Mouse (Mus musculus) adipose tissue, adult 10 weeks (tissue): ENCODE measurements around the gene Gm49355. TPM values are rescaled to one million over a fixed set of nuclear protein-coding genes. Genes with fewer than 3 reads are reported as not detected.

Experiments used
- polyA plus RNA-seq: library from polyadenylated mRNA; stranded (reverse); fragments of 350-450 nt; fragmentation: Illumina TruSeq; extraction: RNeasy Lipid Tissue Mini Kit (QIAGEN cat#74804); gene quantifications from one replicate; pipeline ENCODE4 v1.2.3, GENCODE M21; 2014; ENCODE audit warnings: low read depth, low replicate concordance

Gene Gm49355
- polyA plus RNA-seq: 0.55 TPM

DNA sequence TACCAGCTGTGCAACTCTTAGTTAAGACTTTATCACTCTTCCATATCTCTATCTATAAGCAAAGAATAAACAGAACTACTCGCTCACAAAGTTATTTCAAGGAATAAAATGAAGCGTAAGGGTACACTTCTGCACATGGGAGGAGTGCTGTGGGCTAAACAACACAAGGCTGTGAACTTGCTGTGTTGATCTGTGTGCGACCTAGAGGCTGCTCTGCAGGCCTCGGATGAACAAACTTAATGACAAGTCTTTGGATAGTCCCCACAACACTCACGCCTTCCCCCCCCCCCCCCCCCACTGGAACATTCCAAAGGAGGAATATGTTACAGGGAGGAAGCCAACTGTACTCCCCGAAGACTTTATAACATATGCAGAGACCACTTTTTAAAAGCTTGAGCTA lies at the start of gene Gm49355:
Gm49355 (plus strand) TSS at position 336 of the 400 bp plus-strand sequence.

DNA sequence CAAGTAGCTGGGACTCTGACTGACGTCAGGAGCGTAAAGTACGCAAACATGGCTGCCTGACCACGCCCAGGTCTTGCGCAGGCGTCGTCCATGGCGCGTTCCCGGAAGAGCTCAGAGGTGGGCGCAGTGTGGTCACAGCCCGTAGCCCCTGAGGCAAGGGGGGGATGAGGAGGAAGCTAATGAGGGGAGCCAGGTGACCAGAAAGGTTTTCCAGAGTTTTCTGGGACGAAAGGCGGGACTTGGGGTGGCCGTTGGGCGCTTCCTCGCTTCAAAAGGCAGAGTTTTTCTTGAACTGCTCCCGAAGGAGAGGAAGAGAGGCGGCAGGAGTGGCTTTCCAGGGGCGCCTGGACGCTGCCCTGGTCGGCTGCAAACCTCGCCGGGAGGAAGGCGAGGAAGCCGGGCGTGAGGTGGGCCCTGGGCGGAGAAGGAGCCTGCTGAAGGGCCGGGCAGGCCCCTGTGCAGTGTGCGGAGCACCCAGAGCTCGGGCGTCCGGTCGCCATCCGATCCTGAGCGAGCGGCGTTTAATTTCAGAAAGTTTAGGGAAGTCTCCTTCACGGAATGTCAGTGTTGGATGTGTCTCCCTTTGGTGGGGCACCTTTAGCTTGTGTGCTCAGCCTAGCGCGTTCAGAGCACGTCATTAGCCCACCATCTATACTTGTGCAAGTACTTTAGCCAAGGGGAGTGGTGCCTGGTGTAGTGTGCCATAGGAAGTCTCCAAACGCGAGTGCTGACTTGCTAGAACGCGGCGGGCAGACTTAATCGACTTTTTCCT lies 551 bp downstream of the Gm49355 start, which contains the start of gene 3830406C13Rik:
3830406C13Rik (plus strand) TSS at position 33 of the 772 bp plus-strand sequence.

DNA sequence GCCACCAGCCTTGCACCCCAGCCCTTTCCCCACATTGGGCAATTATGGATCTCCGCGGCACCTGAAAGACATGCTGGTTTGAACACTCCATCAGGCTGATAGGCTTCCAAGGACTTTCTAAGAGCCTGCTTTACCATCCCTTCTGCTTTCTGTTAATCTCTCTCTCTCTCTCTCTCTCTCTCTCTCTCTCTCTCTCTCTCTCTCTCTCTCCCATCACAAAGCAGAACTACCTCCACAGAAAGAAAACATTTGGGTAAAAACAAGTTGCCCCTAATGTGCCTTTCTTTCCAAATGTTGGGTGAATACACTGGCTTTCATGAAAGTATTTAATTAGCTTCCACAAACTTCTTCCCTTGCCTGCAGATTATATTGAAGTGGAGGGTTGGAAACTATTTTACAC lies 64.3 kb downstream of the Gm49355 start, which contains the start of gene Fezf2:
Fezf2 (minus strand) TSS at position 101 of the 400 bp plus-strand sequence.

Other genes starting within 250 kb of the Gm49355 start
- 53.1 TPM for gene 3830406C13Rik, start 197 bp downstream of the Gm49355 start, polyA plus RNA-seq
- not detected for gene Fezf2, start 64.2 kb downstream of the Gm49355 start, polyA plus RNA-seq